Mouse (Mus musculus) kidney, embryonic 15.5 days (tissue): ENCODE measurements around the gene Exoc3l4. TPM values are rescaled to one million over a fixed set of nuclear protein-coding genes. Genes with fewer than 3 reads are reported as not detected.

ENCODE experiments used
- ATAC-seq: fragments of 200-750 bp; cut with Nextera tagmentation; replicated peaks from 2 replicates; pipeline ENCODE4 v1.8.0; 2017; ENCODE audit warnings: moderate TSS enrichment; ENCODE audit not compliant: low FRiP score
- H3K27ac ChIP-seq: fragments of 300-500 bp; sonication (generic); 2 replicates; pipeline ENCODE4 v1.5.1; 2015; ENCODE audit warnings: mild to moderate bottlenecking, inconsistent platforms
- H3K27me3 ChIP-seq: fragments of 300-500 bp; sonication (generic); 2 replicates; pipeline ENCODE4 v1.6.1; 2015; ENCODE audit warnings: inconsistent platforms
- H3K36me3 ChIP-seq: fragments of 300-500 bp; sonication (generic); 2 replicates; pipeline ENCODE4 v1.6.1; 2015; ENCODE audit warnings: inconsistent platforms
- H3K4me1 ChIP-seq: fragments of 300-500 bp; sonication (generic); 2 replicates; pipeline ENCODE4 v1.6.1; 2015; ENCODE audit warnings: inconsistent platforms
- H3K4me2 ChIP-seq: fragments of 300-500 bp; sonication (generic); 2 replicates; pipeline ENCODE4 v1.6.1; 2015; ENCODE audit warnings: moderate library complexity, mild to moderate bottlenecking, inconsistent platforms
- H3K4me3 ChIP-seq: fragments of 300-500 bp; sonication (generic); replicated peaks from 2 replicates; pipeline ENCODE4 v1.5.1; 2015; ENCODE audit warnings: mild to moderate bottlenecking, inconsistent platforms
- H3K9ac ChIP-seq: fragments of 300-500 bp; sonication (generic); 2 replicates; pipeline ENCODE4 v1.6.1; 2015; ENCODE audit warnings: mild to moderate bottlenecking, inconsistent platforms
- H3K9me3 ChIP-seq: fragments of 300-500 bp; sonication (generic); replicated peaks from 2 replicates; pipeline ENCODE4 v1.6.1; 2016; ENCODE audit warnings: inconsistent platforms
- WGBS: fragments of 180-500 bp; shearing (Covaris S2); methylation state at CpG from one replicate; pipeline ENCODE4 v1.1.7; 2015; ENCODE audit warnings: mixed read lengths; 5-methylcytosine and 5-hydroxymethylcytosine counted together
- polyA plus RNA-seq: library from polyadenylated mRNA; unstranded; fragments of >200 nt; fragmentation: Nextera tagmentation; extraction: Ambion mirVana; gene quantifications from 2 replicates; pipeline ENCODE4 v1.2.1, GENCODE M21; 2015

The Exoc3l4 gene
- polyA plus RNA-seq, 1 experiment from 2014 or later = 17.8 TPM

DNA sequence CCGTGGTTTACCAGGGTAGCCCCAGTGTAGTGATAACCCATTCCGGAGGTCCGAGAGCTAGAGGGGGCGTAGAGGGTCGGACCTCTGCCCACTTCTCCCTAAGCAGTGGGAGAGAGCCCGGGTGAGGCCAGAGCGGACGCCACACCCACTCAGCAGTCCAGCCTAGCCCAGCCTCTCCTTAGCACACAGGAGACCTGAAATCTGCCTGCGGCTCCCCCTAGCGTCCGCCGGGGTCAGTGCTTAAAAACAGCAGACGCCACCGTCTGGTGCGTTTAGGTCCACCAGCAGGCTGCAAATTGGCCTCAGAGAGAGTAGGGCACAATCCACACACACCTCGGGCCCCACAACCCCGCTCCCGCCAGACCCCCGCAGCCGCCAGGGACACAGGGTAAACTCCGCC lies 3.5 kb upstream of the Exoc3l4 start:
- peak overlapping the region; percentile 66 for H3K4me2 ChIP-seq
- peak overlapping the region; percentile 42 for H3K9ac ChIP-seq
- peaks cover 42% of the 10 kb centered on the region for H3K4me1 ChIP-seq
- H3K27me3 ChIP-seq = peaks cover 7% of the 10 kb centered on the region
- peak overlapping the region; percentile 77 for H3K27ac ChIP-seq
- no peaks in the 10 kb centered on the region for H3K36me3 ChIP-seq
- WGBS = 0% methylated on average over 21 of the region's 21 CpGs
- peak; percentile 81 for ATAC-seq
- H3K4me3 ChIP-seq = peak overlapping the region; percentile 37
- H3K9me3 ChIP-seq = no peaks in the 10 kb centered on the region

DNA sequence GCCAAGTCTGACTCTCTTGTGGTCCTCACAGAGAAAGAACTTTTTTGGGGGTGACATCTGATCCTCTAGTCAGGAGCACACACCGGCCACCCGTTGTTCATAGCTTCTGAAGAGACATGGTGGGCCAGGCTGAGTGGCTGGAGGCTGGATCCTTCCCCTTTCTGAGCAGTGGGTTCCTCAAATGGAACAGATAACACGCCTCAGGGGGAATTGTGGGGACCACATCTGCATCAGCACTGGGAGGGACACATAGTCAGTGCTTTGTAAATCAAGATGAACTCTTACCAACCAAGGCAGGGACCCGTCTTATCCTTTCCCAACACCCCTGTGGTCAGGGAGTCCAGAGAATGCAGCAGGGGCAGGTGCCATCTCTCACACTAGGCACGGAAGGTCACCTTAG lies 3.1 kb downstream of the Exoc3l4 start:
- Histone ChIP-seq H3K9ac (no peak overlapping the region), H3K4me2 (no peak overlapping the region), H3K27ac (no peak overlapping the region), H3K4me1 (peaks cover 57% of the 10 kb centered on the region), H3K4me3 (no peak overlapping the region), H3K27me3 (peaks cover 53% of the 10 kb centered on the region), H3K36me3 (no peaks in the 10 kb centered on the region), H3K9me3 (no peaks in the 10 kb centered on the region)
- no peak for ATAC-seq
- 82% methylated on average over 5 of the region's 5 CpGs for WGBS

DNA sequence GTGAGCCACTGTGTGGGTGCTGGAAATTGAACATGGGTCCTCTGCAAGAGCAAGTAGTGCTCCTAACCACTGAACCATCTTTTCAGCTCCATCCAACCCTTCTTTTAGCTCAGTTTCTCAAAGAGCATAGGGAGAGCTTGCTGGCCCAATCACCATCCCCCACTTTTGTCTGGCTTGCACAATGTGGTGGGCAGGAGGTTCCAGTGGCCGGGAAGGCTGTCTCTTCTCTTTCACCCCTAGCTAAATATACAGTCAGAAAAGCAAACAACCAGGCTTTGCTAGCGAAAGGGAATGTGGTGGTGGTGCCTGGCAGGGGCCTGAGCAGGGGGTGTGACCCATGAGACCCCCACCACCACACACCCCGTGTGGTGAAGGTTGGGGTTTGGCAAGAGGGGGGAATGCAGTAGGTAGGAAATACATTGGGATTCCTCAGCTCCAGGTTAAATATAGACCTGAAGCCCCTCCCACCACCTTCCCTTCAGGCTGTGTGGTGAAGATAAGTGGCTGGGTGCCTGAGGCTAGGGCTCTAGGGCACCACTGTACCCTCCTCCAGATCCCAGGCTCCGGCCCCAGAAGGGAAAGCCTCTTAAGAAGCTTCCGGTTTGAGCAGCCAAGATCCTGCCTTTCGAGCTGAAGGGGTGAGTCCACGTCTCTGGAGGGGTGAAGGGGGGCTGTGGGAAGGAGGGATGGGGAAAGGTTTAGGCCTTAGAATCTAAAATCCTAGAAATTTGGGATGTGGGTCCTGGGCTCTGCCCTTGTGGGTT lies 4.3 kb downstream of the Exoc3l4 start:
- 48% methylated on average over 7 of the region's 7 CpGs for WGBS
- no peak for ATAC-seq
- Histone ChIP-seq H3K36me3 (no peaks in the 10 kb centered on the region), H3K4me1 (peaks cover 66% of the 10 kb centered on the region), H3K27me3 (peaks cover 62% of the 10 kb centered on the region), H3K4me3 (no peak overlapping the region), H3K4me2 (no peak overlapping the region), H3K9me3 (no peaks in the 10 kb centered on the region), H3K27ac (no peak overlapping the region), H3K9ac (no peak overlapping the region)

DNA sequence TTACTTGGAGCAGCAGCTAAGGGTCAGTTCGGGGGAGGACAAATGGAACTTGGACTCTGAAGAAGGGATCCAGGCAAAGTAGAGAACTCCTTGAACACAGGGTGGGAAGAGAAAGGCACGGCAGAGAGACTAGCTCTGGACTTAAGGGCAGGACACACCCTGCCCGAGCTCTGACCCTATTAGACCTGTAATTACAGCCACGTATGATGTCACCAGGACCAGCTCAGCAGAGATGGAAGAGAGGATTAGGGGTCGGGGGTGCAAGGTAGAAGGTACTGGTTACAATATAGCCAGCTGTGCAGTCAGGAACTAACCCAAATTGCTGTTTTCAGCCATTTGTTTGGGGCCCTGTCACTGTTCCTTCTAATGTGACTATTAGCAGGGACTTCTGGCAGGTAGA lies 6.0 kb downstream of the Exoc3l4 start:
- peaks cover 67% of the 10 kb centered on the region for H3K27me3 ChIP-seq
- no peak overlapping the region for H3K4me2 ChIP-seq
- WGBS = 47% methylated on average over 5 of the region's 5 CpGs
- no peak overlapping the region for H3K27ac ChIP-seq
- peaks cover 61% of the 10 kb centered on the region for H3K4me1 ChIP-seq
- no peaks in the 10 kb centered on the region for H3K9me3 ChIP-seq
- no peak for ATAC-seq
- 0 out of 2 replicates have a peak overlapping the region, but pooled peaks have one; percentile 32 for H3K4me3 ChIP-seq
- no peaks in the 10 kb centered on the region for H3K36me3 ChIP-seq
- no peak overlapping the region for H3K9ac ChIP-seq

DNA sequence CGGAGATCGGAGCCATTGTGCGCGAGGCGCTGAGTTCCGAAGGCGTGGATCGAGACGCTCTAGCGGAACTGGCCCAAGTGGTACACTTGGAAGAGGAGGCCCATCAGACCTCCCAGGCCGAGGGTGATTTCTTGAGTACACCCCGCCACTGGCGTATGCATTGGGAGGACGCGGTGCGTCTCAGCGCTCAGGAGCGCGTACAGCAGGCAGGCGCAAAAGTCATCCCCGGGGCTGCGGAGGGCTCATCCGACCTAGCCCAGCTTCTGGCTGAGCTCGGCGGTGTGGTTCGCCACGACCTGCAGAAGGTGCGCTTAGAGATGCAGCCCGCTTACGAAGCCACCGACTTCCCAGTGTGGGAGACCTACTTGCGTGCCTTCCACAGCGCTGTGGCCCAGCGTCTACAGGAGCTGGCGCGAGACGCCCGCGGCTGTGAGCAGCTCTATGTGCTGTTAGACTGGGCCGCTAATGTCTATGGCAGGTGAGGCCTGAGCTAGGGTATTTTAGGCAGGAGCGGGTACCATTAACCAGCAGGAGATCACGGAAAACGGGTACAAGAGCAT lies 6.8 kb downstream of the Exoc3l4 start:
- Histone ChIP-seq H3K4me3 (peak overlapping the region; percentile 32), H3K27me3 (peaks cover 74% of the 10 kb centered on the region), H3K36me3 (no peaks in the 10 kb centered on the region), H3K4me1 (peaks cover 65% of the 10 kb centered on the region), H3K4me2 (peak overlapping the region; percentile 56), H3K27ac (no peak overlapping the region), H3K9ac (peak overlapping the region; percentile 16), H3K9me3 (no peaks in the 10 kb centered on the region)
- ATAC-seq = no peak
- 11% methylated on average over 43 of the region's 43 CpGs for WGBS

DNA sequence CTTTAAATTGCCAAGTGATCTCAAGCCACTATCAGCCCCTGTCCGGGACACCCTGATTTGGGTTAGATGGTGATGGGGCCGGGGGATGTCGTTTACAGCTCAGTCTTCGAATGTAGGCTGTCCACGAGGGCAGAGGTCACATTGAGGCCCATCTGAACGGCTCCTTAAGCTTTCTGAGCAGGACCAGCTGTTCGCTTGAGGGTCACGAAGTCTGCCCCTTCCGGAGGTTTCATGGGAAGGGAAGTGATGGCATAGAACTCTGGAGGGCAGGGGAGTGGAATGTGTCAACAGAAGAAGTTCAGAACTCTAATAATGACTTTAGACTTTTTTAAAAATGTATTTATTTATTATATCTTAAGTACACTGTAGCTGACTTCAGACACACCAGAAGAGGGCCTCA lies 7.7 kb downstream of the Exoc3l4 start:
- Histone ChIP-seq H3K36me3 (no peaks in the 10 kb centered on the region), H3K27me3 (peaks cover 73% of the 10 kb centered on the region), H3K4me1 (peaks cover 74% of the 10 kb centered on the region), H3K9ac (no peak overlapping the region), H3K9me3 (no peaks in the 10 kb centered on the region), H3K4me3 (no peak overlapping the region), H3K27ac (no peak overlapping the region), H3K4me2 (no peak overlapping the region)
- WGBS = 13% methylated on average over 9 of the region's 9 CpGs
- no peak for ATAC-seq

DNA sequence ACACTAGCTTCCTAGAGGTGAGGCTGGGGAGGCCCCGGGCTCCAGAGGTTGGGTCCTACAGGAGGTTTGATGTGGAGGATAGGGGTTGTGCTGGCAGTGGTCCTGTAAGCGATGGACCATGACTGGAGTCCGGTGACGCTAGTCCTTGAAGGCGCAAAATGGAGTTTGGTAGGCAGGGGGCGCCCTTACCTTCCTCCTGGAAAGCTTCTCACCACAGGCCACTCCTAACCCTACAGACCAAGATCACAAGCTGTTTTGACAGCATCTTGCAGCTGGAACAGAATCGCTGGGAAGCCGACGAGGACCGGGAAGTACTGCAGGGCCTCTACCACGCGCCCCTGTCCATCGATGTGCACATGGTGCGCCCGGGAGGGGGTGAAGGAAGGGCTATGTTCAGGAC lies 8.4 kb downstream of the Exoc3l4 start:
- H3K4me2 ChIP-seq = no peak overlapping the region
- H3K36me3 ChIP-seq = no peaks in the 10 kb centered on the region
- WGBS = 2% methylated on average over 15 of the region's 15 CpGs
- no peak overlapping the region for H3K4me3 ChIP-seq
- peak; percentile 30 for ATAC-seq
- no peak overlapping the region for H3K9ac ChIP-seq
- H3K27me3 ChIP-seq = peaks cover 71% of the 10 kb centered on the region
- H3K9me3 ChIP-seq = no peaks in the 10 kb centered on the region
- H3K4me1 ChIP-seq = peaks cover 80% of the 10 kb centered on the region
- H3K27ac ChIP-seq = no peak overlapping the region

DNA sequence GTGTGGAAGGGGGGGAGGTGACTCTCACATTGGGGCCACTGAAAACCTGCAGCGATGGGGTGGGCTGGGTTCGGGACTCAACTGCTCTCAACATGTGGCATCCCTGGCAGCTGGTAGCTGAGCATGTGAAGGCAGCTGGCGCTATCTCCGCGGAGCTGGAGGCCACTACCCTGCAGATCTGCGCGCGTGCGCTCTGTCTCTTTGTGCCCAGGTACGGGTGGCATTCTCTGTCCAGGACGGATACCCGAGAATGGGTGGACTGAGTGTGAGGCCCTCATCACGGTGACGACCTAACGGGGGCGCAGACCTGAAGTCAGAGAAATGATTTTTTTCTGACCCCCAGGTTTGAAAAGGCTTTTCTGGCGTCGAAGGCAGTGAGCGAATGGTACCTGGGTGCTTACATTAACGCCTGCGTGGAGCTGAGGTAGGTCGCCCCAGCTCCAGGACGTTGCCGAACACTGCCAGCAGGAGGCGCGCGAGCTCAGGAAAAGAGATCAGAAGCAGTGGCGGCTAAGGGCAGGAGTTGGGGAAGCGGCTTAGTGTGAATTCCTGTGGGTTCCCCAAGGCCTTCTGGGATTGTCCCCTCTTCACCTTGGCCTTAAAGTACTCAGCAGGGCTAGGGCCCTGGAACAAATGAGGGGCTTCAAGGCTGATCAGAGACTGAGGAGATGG lies 9.1 kb downstream of the Exoc3l4 start:
- Histone ChIP-seq H3K27me3 (peaks cover 72% of the 10 kb centered on the region), H3K9me3 (no peaks in the 10 kb centered on the region), H3K36me3 (no peaks in the 10 kb centered on the region), H3K27ac (no peak overlapping the region), H3K4me1 (peaks cover 82% of the 10 kb centered on the region), H3K4me3 (no peak overlapping the region), H3K4me2 (no peak overlapping the region), H3K9ac (no peak overlapping the region)
- 17% methylated on average over 29 of the region's 29 CpGs for WGBS
- ATAC-seq = peak; percentile 24; the same call in 1 of the 2 replicates

DNA sequence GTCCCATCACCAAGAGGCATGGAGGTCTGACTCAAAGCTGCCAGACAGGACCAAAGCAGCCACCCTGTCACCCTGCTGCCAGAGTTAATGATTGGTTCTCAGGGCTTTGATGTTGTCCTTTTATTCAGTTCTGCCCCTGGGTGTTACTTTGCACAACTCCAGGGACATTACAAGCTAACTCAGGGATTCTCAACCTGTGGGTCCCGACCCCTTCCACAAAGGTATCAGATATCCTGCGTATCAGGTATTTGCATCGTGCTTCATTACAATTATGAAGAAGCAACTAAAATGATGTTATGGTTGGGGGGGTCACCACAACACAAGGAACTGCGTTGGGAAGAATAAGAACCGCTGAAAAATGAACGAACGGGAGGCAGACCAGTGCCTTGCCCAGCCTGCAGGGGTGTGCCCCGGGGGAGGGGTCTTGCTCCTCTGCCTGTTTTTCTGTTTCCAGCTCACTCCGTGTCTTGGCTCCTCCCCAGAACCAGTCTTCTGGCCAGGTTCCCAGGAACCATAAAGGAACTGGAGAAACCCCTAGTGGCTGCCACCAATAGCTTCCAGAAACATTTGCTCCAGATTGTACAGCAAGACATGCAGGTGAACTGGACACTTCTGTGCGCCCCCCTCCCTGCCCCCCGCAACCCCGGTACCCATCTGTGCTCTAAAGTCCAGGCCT lies 10.8 kb downstream of the Exoc3l4 start:
- Histone ChIP-seq H3K4me2 (no peak overlapping the region), H3K27ac (no peak overlapping the region), H3K36me3 (no peaks in the 10 kb centered on the region), H3K4me1 (peaks cover 88% of the 10 kb centered on the region), H3K4me3 (no peak overlapping the region), H3K9ac (no peak overlapping the region), H3K9me3 (no peaks in the 10 kb centered on the region), H3K27me3 (peaks cover 57% of the 10 kb centered on the region)
- ATAC-seq = no peak
- WGBS = 44% methylated on average over 12 of the region's 12 CpGs

DNA sequence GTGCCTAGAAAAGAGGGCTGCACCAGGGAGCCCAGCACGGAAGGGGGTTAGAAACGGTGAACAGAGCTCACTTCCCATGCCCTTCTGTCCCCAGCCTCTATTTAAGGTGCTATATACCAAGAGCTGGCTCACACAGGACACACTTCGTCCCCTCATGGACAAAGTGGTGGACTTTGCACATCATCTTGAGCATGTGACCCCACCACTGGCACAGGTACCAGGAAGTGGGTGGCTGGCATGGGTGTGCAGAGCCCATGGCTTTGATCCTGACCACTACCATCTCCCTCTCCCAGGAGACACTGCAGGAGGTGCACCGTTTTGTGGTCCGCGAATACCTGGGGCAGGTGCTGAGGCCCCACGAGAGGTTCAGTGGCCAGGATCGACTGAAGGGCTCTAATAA lies 11.5 kb downstream of the Exoc3l4 start:
- H3K27ac ChIP-seq = peak overlapping the region; percentile 89; the same call in 1 of the 2 replicates
- peaks cover 51% of the 10 kb centered on the region for H3K27me3 ChIP-seq
- H3K4me3 ChIP-seq = no peak overlapping the region
- peak overlapping the region; percentile 83 for H3K4me2 ChIP-seq
- 19% methylated on average over 8 of the region's 8 CpGs for WGBS
- no peak overlapping the region for H3K9ac ChIP-seq
- peaks cover 90% of the 10 kb centered on the region for H3K4me1 ChIP-seq
- H3K9me3 ChIP-seq = no peaks in the 10 kb centered on the region
- ATAC-seq = no peak
- H3K36me3 ChIP-seq = no peaks in the 10 kb centered on the region

DNA sequence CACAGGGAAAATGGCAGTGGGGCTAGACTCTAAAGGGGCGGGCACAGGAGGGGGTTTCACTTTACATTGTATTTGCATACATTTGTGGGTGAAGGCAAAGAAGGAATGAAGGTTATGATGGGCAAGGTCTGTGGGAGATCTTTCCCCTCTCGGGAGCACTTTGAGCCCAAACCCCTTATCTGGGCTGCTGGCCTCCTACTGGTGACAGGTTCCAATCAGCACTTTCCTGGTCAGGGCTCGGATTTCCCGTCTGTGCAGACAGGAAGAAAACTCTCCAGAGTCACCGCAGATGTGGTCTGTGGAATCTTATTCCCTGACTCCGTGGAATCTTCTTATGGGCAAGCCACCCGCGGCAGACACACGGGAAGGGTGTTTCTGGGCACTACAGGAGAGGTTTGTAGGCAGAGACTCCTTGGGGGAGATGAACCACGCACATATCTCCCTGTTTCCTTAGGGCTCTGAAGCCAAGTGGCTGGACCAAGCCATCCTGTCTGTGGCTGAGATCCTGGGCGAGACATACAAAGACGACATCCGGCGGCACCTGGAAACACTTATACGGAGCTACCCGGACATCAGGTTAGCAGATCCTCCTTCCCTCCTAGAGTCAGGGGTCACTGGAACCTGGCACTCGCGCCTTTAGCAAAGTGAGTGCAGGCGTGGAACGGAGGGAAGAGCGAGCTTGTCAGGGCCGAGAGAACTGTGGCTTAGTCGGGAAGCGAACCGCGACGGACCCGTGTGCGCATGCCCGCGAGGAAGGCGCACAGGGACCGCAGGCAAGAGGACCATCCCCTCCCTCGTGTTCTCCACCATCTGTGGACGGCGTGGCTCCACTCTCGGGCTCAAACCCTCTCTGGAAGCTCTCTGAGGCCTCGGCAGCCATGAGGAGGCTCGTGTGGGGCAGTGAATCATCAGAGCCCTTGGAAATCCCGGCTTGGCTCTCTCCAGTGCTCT lies 12.4 kb downstream of the Exoc3l4 start:
- ATAC-seq = 0 out of 2 replicates have a peak, but pooled peaks have one; percentile 4
- peak overlapping the region; percentile 89 for H3K27ac ChIP-seq

More for the DNA sequence above, 12.4 kb downstream of the Exoc3l4 start:
- Histone ChIP-seq H3K27me3 (peaks cover 42% of the 10 kb centered on the region), H3K9ac (peak overlapping the region; percentile 44), H3K4me1 (peaks cover 83% of the 10 kb centered on the region), H3K4me3 (peak overlapping the region; percentile 42), H3K9me3 (no peaks in the 10 kb centered on the region), H3K4me2 (peak overlapping the region; percentile 83), H3K36me3 (no peaks in the 10 kb centered on the region)
- WGBS = 1% methylated on average over 40 of the region's 40 CpGs
